Mouse (Mus musculus): ENCODE results near the gene Irf3. TPM values are rescaled to one million over a fixed set of nuclear protein-coding genes. Genes with fewer than 3 reads are reported as not detected.

Gene Irf3
- polyA plus RNA-seq, 1 experiment from 2014 or later, result 56.8 TPM

DNA sequence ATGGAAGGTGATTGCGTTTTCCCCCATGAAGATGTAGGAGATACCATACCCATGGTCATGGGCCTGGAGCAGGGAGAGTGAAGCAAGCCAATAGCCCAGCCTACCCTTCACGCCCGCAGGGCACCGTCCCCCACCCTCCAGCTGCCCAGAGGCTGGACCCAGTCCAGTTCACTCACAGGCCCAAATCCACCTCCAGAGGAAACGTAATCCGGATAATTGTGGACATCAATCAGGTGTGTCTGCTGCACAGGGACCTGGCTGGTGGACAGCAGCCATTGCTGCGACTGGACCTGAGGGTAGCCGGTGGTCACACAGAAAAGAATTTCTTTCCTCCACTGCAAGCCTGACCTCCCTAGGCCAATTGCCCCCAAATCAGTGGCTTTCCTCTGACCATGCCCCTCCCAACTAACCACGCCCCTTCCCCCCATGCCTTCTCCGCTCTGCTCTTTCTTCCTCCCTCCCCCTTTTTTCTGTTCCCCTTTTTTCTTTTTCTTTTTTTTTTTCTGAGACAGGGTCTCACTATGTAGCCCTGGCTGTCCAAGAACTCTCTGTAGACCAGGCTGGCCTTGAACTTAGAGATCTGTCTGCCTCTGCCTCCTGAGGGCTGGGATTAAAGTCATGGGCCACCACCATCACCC lies 37.5 kb upstream of the Irf3 start:
- ATAC-seq (ENCODE audit: low FRiP score), result no peak
- 89% methylated on average over 10 of the region's 10 CpGs for WGBS
- Histone ChIP-seq H3K4me2 (no peak overlapping the region), H3K27ac (replicated peaks) (no peak overlapping the region), H3K4me3 (replicated peaks) (no peak overlapping the region), H3K9ac (replicated peaks) (no peak overlapping the region), H3K27me3 (replicated peaks) (no peaks in the 10 kb centered on the region), H3K36me3 (peaks cover 58% of the 10 kb centered on the region), H3K9me3 (replicated peaks) (no peaks in the 10 kb centered on the region), H3K4me1 (peaks cover 4% of the 10 kb centered on the region)

- H3K4me2 ChIP-seq, result no peak overlapping the region
- H3K9me3 ChIP-seq (replicated peaks), result no peaks in the 10 kb centered on the region
- H3K4me3 ChIP-seq (replicated peaks), result no peak overlapping the region
- peaks cover 63% of the 10 kb centered on the region for H3K36me3 ChIP-seq
- no peaks in the 10 kb centered on the region for H3K27me3 ChIP-seq (replicated peaks)
- H3K27ac ChIP-seq (replicated peaks), result no peak overlapping the region
- peaks cover 4% of the 10 kb centered on the region for H3K4me1 ChIP-seq
- 91% methylated on average over 13 of the region's 13 CpGs for WGBS
- H3K9ac ChIP-seq (replicated peaks), result no peak overlapping the region
- no peak for ATAC-seq (ENCODE audit: low FRiP score)
These were observed 36.9 kb upstream of the Irf3 start for GRCm38 (mm10) chr7:44960512-44960910.

DNA sequence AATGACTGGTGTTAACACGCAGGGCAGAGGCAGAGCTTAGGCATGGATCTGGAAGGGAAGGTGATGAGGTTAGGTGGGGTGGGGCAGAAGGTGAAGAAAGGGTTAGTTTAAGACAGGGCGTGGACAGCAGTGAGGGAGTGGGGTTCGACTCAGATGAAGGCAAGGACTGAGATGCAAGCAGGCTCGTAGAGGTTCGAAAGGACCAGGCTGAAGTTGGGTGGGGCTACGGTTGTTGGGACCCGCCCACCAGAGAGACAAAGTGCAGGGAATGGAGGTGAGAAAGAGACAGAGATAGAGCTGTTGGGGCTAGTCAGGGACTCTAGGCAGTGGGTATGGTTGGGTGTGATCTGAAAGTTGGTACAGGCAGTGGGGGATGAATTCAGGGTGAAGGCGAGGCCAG lies 35.1 kb upstream of the Irf3 start:
- no peak for ATAC-seq (ENCODE audit: low FRiP score)
- H3K4me2 ChIP-seq, result no peak overlapping the region
- no peaks in the 10 kb centered on the region for H3K27me3 ChIP-seq (replicated peaks)
- no peak overlapping the region for H3K27ac ChIP-seq (replicated peaks)
- H3K9me3 ChIP-seq (replicated peaks), result no peaks in the 10 kb centered on the region
- peaks cover 79% of the 10 kb centered on the region for H3K36me3 ChIP-seq
- no peak overlapping the region for H3K4me3 ChIP-seq (replicated peaks)
- H3K4me1 ChIP-seq, result peaks cover 4% of the 10 kb centered on the region
- WGBS, result 87% methylated on average over 8 of the region's 8 CpGs
- H3K9ac ChIP-seq (replicated peaks), result no peak overlapping the region

DNA sequence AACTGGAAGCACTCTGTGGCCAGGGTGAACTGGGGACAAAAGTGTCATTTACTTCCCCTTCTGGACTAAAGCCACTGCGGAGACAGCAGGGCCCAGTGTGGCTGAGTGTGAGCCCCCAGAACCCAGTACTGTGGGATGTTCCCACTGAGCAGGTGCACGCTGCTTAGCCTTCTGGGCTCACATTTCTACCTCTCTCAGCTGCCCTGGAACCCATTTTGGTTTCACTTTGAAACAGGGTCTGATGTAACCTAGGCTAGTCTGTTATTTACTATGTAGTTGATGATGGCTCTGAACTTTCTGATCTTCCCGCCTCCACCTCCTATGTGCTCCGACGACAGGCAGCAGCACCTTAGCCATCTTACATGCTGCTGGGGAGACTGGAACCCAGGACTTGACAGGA lies 34.6 kb upstream of the Irf3 start:
- H3K4me3 ChIP-seq (replicated peaks), result no peak overlapping the region
- H3K4me1 ChIP-seq, result no peaks in the 10 kb centered on the region
- H3K4me2 ChIP-seq, result no peak overlapping the region
- H3K9me3 ChIP-seq (replicated peaks), result no peaks in the 10 kb centered on the region
- no peak overlapping the region for H3K9ac ChIP-seq (replicated peaks)
- WGBS, result 92% methylated on average over 5 of the region's 5 CpGs
- no peak overlapping the region for H3K27ac ChIP-seq (replicated peaks)
- no peak for ATAC-seq (ENCODE audit: low FRiP score)
- H3K36me3 ChIP-seq, result peaks cover 82% of the 10 kb centered on the region
- H3K27me3 ChIP-seq (replicated peaks), result no peaks in the 10 kb centered on the region

DNA sequence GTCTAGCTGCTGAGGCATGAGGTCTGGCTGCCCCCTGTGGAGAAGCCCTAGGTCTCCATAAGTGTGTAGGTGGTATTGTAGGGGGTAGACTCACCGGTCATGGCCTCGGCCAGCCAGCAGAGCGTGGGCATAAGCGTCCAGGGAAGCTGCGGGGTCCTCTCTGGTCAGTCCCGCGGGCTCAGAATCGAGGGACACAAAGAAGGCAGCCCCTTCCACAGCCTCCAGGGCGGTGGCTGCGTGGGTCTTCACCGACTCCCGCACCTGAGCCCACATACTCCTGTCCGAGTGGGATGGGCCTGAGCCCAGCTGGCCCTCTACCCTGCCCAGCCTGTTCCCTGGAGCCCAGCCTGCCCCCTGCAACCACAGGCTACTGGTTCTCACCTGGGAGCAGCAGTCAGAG lies 32.5 kb upstream of the Irf3 start:
- H3K27me3 ChIP-seq (replicated peaks), result no peaks in the 10 kb centered on the region
- H3K36me3 ChIP-seq, result peaks cover 75% of the 10 kb centered on the region
- H3K4me1 ChIP-seq, result peaks cover 5% of the 10 kb centered on the region
- H3K4me2 ChIP-seq, result no peak overlapping the region
- no peak overlapping the region for H3K9ac ChIP-seq (replicated peaks)
- no peak overlapping the region for H3K4me3 ChIP-seq (replicated peaks)
- no peaks in the 10 kb centered on the region for H3K9me3 ChIP-seq (replicated peaks)
- no peak overlapping the region for H3K27ac ChIP-seq (replicated peaks)
- WGBS, result 92% methylated on average over 13 of the region's 13 CpGs
- ATAC-seq (ENCODE audit: low FRiP score), result no peak

DNA sequence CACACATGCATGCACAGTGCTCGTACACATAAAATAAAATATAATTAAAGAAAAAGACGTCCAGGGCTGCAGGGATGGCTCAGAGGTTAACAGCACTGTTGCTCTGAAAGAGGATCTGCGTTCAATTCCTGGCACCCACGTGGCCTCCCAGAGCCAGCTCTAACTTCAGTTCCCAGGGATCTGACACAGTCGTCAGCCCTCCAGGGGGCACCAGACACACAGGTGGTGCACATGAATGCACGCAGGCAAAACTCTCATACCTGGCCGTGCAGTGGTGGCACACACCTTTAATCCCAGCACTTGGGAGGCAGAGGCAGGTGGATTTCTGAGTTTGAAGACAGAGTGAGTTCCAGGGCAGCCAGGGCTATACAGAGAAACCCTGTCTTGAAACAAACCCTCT lies 31.5 kb upstream of the Irf3 start:
- Histone ChIP-seq H3K9me3 (replicated peaks) (no peaks in the 10 kb centered on the region), H3K36me3 (peaks cover 66% of the 10 kb centered on the region), H3K27me3 (replicated peaks) (no peaks in the 10 kb centered on the region), H3K4me3 (replicated peaks) (no peak overlapping the region), H3K27ac (replicated peaks) (no peak overlapping the region), H3K9ac (replicated peaks) (no peak overlapping the region), H3K4me2 (no peak overlapping the region), H3K4me1 (peaks cover 14% of the 10 kb centered on the region)
- 81% methylated on average over 7 of the region's 7 CpGs for WGBS
- ATAC-seq (ENCODE audit: low FRiP score), result no peak

DNA sequence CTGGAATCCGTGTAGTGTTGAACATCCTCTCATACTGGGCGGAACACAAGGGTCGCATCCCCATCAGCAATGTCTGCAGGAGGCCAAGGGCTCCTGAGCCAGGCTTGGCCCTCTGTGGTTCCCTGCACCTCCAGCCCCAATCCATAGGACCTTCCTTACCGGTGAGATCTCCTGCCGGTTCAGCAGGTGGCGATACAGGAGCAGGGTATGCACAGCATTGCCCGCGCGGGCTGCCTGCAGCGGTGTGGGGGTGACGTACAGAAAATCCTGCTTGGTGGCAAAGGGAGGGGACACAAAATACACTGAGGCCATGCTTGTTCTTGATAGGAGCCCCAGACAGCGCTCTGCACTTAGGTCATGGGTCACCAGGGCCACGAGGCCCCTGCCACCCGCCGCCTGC lies 30.8 kb upstream of the Irf3 start:
- no peak overlapping the region for H3K9ac ChIP-seq (replicated peaks)
- H3K27ac ChIP-seq (replicated peaks), result no peak overlapping the region
- H3K4me1 ChIP-seq, result peaks cover 21% of the 10 kb centered on the region
- H3K4me2 ChIP-seq, result no peak overlapping the region
- H3K9me3 ChIP-seq (replicated peaks), result no peaks in the 10 kb centered on the region
- no peak overlapping the region for H3K4me3 ChIP-seq (replicated peaks)
- H3K27me3 ChIP-seq (replicated peaks), result no peaks in the 10 kb centered on the region
- no peak for ATAC-seq (ENCODE audit: low FRiP score)
- peaks cover 59% of the 10 kb centered on the region for H3K36me3 ChIP-seq
- WGBS, result 77% methylated on average over 15 of the region's 15 CpGs

- Histone ChIP-seq H3K9me3 (replicated peaks) (no peaks in the 10 kb centered on the region), H3K4me1 (peaks cover 49% of the 10 kb centered on the region), H3K4me3 (replicated peaks) (peak overlapping the region; percentile 55), H3K9ac (replicated peaks) (peak overlapping the region; percentile 55), H3K4me2 (peak overlapping the region; percentile 92), H3K27ac (replicated peaks) (peak overlapping the region; percentile 86), H3K36me3 (peaks cover 27% of the 10 kb centered on the region), H3K27me3 (replicated peaks) (no peaks in the 10 kb centered on the region)
- peak; percentile 94 for ATAC-seq (ENCODE audit: low FRiP score)
- under 1% methylated on average over 36 of the region's 36 CpGs for WGBS
These were observed 27.2 kb upstream of the Irf3 start for GRCm38 (mm10) chr7:44970231-44970691.

DNA sequence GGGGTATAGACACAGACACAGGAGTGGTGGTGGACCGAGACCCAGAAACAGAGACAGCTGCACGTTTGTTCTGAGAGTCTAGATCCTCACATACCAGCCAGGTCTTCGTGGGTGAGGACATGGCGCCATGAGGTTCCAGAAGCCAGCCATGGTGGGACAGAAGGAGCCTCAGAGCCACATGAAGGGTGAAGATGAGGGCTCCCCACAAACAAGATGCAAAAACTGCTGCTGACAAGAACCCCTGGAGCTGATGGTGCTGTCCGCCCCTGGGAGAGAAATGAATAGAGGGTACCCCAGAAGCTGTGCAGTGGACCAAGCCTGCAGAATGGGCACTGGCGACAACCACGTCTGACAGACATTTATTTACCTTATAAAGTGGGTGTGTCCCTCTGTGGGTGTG lies 26.3 kb upstream of the Irf3 start:
- H3K4me1 ChIP-seq, result peaks cover 54% of the 10 kb centered on the region
- no peaks in the 10 kb centered on the region for H3K27me3 ChIP-seq (replicated peaks)
- H3K36me3 ChIP-seq, result peaks cover 21% of the 10 kb centered on the region
- H3K9me3 ChIP-seq (replicated peaks), result no peaks in the 10 kb centered on the region
- peak overlapping the region; percentile 92 for H3K4me2 ChIP-seq
- WGBS, result 67% methylated on average over 7 of the region's 7 CpGs
- H3K27ac ChIP-seq (replicated peaks), result peak overlapping the region; percentile 86
- H3K4me3 ChIP-seq (replicated peaks), result peak overlapping the region; percentile 55
- peak overlapping the region; percentile 55 for H3K9ac ChIP-seq (replicated peaks)
- ATAC-seq (ENCODE audit: low FRiP score), result no peak

DNA sequence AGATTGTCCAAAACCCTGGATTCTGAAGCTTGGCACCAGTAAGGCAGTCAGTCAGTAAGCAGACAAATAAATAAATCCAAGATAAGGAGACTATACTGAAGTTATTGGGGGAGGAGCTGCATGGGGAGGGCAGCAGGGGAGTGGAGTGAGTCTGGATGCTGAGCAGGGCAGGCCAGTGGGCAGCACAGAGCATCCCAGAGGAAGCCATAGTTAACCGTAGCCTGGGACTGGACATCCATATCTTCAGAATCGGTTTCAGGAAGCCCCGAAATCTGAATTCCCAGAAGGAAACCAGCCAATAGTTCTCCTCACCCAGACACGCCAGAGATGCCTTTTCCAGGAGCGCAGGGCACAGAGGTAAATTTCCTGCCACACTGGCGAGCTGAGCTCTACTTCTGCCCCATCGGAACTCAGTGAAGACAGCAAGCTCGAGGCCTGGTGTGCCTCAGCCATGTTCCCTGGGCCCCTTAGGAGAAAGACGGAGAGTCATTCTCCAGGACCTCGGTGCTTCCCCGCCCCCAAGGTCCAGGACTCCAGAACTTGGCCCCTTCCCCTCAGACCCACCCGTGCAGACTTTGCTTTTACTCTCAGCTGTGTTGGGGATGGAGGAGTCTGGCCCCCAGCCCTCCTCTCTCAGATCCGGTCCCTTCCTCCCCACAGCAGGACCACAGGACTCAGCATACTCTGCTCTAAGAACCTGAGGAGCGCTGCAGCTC lies 23.9 kb upstream of the Irf3 start:
- Histone ChIP-seq H3K27me3 (replicated peaks) (no peaks in the 10 kb centered on the region), H3K4me3 (replicated peaks) (peak overlapping the region; percentile 60), H3K36me3 (peaks cover 27% of the 10 kb centered on the region), H3K4me2 (peak overlapping the region; percentile 92), H3K9me3 (replicated peaks) (no peaks in the 10 kb centered on the region), H3K4me1 (peaks cover 54% of the 10 kb centered on the region), H3K9ac (replicated peaks) (peak overlapping the region; percentile 73), H3K27ac (replicated peaks) (peak overlapping the region; percentile 97)
- WGBS, result 35% methylated on average over 14 of the region's 14 CpGs
- no peak for ATAC-seq (ENCODE audit: low FRiP score)

- Histone ChIP-seq H3K9ac (replicated peaks) (peak within 1 kb of the TSS; percentile 73), H3K4me2 (peak within 1 kb of the TSS; percentile 92), H3K27ac (replicated peaks) (peak within 1 kb of the TSS; percentile 97), H3K4me1 (peaks cover 54% of the 10 kb centered on the region), H3K4me3 (replicated peaks) (peak within 1 kb of the TSS; percentile 60), H3K27me3 (replicated peaks) (no peaks in the 10 kb centered on the region), H3K9me3 (replicated peaks) (no peaks in the 10 kb centered on the region), H3K36me3 (peaks cover 37% of the 10 kb centered on the region)
- ATAC-seq (ENCODE audit: low FRiP score), result peak; percentile 64
- WGBS, result under 1% methylated on average over 22 of the region's 22 CpGs
These were observed 22.9 kb upstream of the Irf3 start, which contains the start of gene Cpt1c for GRCm38 (mm10) chr7:44974383-44975116. Gene Cpt1c (minus strand): TSS chr7:44974851.

DNA sequence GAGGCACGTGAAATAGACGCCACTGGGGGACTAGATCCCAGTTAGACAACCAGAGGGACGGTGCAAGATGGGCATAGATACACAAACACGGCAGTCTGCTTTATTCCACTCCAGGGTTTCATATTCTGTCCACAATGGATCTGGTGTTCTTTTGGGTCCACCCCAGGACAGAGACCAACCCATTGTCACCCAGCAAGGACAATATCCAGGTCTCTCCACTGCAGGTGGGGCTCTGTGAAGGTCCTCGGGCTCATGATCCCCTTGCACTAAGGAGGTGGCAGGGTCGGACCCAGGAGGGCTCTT lies 22.4 kb upstream of the Irf3 start:
- 18% methylated on average over 6 of the region's 6 CpGs for WGBS
- no peak for ATAC-seq (ENCODE audit: low FRiP score)
- Histone ChIP-seq H3K4me3 (replicated peaks) (peak overlapping the region; percentile 60), H3K9ac (replicated peaks) (no peak overlapping the region), H3K4me2 (peak overlapping the region; percentile 92), H3K27ac (replicated peaks) (peak overlapping the region; percentile 97), H3K4me1 (peaks cover 49% of the 10 kb centered on the region), H3K9me3 (replicated peaks) (no peaks in the 10 kb centered on the region), H3K27me3 (replicated peaks) (no peaks in the 10 kb centered on the region), H3K36me3 (peaks cover 42% of the 10 kb centered on the region)
